In genomic region chr6:52036077-52036476, GRCm38 (mm10) we compare ENCODE assay signal across 10 mouse cellular contexts. TPM values are rescaled to one million over a fixed set of nuclear protein-coding genes. Genes with fewer than 3 reads are reported as not detected.
DNase-seq lines count a peak whose midpoint lies in the region; ATAC-seq and TF ChIP-seq lines count a peak whose summit lies in the region.
"Had no signal": no experiment of that assay in that cellular context is flagged by ENCODE, and none has a peak within 500 bp of the region (broad histone marks: within the 10 kb centered on the region; RNA-seq: fewer than 3 reads in every experiment).

No protein-coding gene starts in this region.

- H3K36me3 ChIP-seq in liver, adult 2 months (ENCODE audit: control insufficient read depth, insufficient read depth, low read length) = no peaks in the 10 kb centered on the region
- no peaks in the 10 kb centered on the region for H3K36me3 ChIP-seq in liver, embryonic 12.5 days
- no peaks in the 10 kb centered on the region for H3K36me3 ChIP-seq in stomach, postnatal 0 days (ENCODE audit: control insufficient read depth, insufficient read depth, low read length)

- H3K4me3 ChIP-seq in liver, adult 2 months (ENCODE audit: insufficient read depth, low read depth, low read length) = no peak overlapping the region
- no peak overlapping the region for H3K4me3 ChIP-seq in liver, embryonic 12.5 days
- no peak overlapping the region for H3K4me3 ChIP-seq in stomach, postnatal 0 days (ENCODE audit: low read depth, low read length)

- TF ChIP-seq POLR2A in liver, adult 2 months (IDR thresholded peaks at IDR 0.05; ENCODE audit: extremely low read depth, insufficient read depth, low read length) = no peak

- H3K79me2 ChIP-seq in liver, adult 2 months (ENCODE audit: control insufficient read depth, insufficient read depth, low read length) = no peaks in the 10 kb centered on the region

- ATAC-seq in liver, embryonic 12.5 days = no peak
- ATAC-seq in stomach, postnatal 0 days (ENCODE audit: low FRiP score, low TSS enrichment) = no peak

- H3K27ac ChIP-seq in liver, adult 2 months (replicated peaks; ENCODE audit: insufficient read depth, low read depth, low read length) = no peak overlapping the region
- H3K27ac ChIP-seq in liver, embryonic 12.5 days = no peak overlapping the region
- H3K27ac ChIP-seq in stomach, postnatal 0 days (replicated peaks) = no peak overlapping the region

- peak; percentile 56 for TF ChIP-seq CTCF in liver, adult 2 months (IDR thresholded peaks at IDR 0.05; ENCODE audit: low read depth, low read length)
- TF ChIP-seq CTCF in stomach, postnatal 0 days (IDR thresholded peaks at IDR 0.05; ENCODE audit: low read depth) = peak; percentile 51

- no peaks in the 10 kb centered on the region for H3K27me3 ChIP-seq in liver, adult 2 months (ENCODE audit: control insufficient read depth, insufficient read depth, low read length)
- H3K27me3 ChIP-seq in liver, embryonic 12.5 days (replicated peaks) = no peaks in the 10 kb centered on the region
- no peaks in the 10 kb centered on the region for H3K27me3 ChIP-seq in stomach, postnatal 0 days (ENCODE audit: control insufficient read depth, insufficient read depth, low read length)

- peak; percentile 32 for DNase-seq in adrenal gland, postnatal 14 days
- DNase-seq in adrenal gland, postnatal 10 days = no peak
- DNase-seq in liver, adult 2 months (ENCODE audit: extremely low read depth, low read depth, low spot score) = no peak
- peak; percentile 72 for DNase-seq in WW6 (ENCODE audit: low read depth, low spot score)
- DNase-seq in stomach, postnatal 0 days (ENCODE audit: low spot score) = no peak
- DNase-seq in frontal cortex, postnatal 14 days (ENCODE audit: low spot score in 2 of 2) = no peak
- DNase-seq in Muller cell, postnatal 12 days (ENCODE audit: inconsistent ontology term) = no peak
- DNase-seq: layer of hippocampus, adult 9-11 months; right cerebral cortex, postnatal 25 days had no signal

- 0 out of 2 replicates have a peak, but pooled peaks cover 5% of the 10 kb centered on the region for H3K9me3 ChIP-seq in liver, embryonic 12.5 days (replicated peaks)
- H3K9me3 ChIP-seq in stomach, postnatal 0 days (ENCODE audit: control insufficient read depth, low read length) = no peaks in the 10 kb centered on the region

- H3K4me2 ChIP-seq in liver, embryonic 12.5 days = no peak overlapping the region
- no peak overlapping the region for H3K4me2 ChIP-seq in stomach, postnatal 0 days (replicated peaks; ENCODE audit: low read depth)

- no peaks in the 10 kb centered on the region; the same call in 1 of the 2 replicates for H3K4me1 ChIP-seq in liver, adult 2 months (ENCODE audit: control insufficient read depth, insufficient read depth, low read length)
- no peaks in the 10 kb centered on the region for H3K4me1 ChIP-seq in liver, embryonic 12.5 days
- no peaks in the 10 kb centered on the region for H3K4me1 ChIP-seq in stomach, postnatal 0 days (replicated peaks; ENCODE audit: control insufficient read depth, insufficient read depth)

- no peak for TF ChIP-seq EP300 in stomach, postnatal 0 days (optimal IDR thresholded peaks at IDR 0.05)

- H3K9ac ChIP-seq in liver, adult 2 months (ENCODE audit: low read depth, low read length) = no peak overlapping the region
- no peak overlapping the region for H3K9ac ChIP-seq in liver, embryonic 12.5 days
- H3K9ac ChIP-seq in stomach, postnatal 0 days (ENCODE audit: low read length) = no peak overlapping the region

- WGBS in liver, adult 2 months = 91% methylated on average over 4 of the region's 4 CpGs
- WGBS in liver, embryonic 12.5 days (ENCODE audit: insufficient replicate concordance) = 71% methylated on average over 4 of the region's 4 CpGs
- 86% methylated on average over 4 of the region's 4 CpGs for WGBS in stomach, postnatal 0 days

RNA-seq across cellular contexts. Expression of gene Skap2, which starts 23.7 kb away (rescaled TPM):
- total RNA-seq in adrenal gland, postnatal 14 days (2021) = 41.1 and 46.0 TPM in 2 replicates
- 10 to 100 TPM; 40.5 to 46.5 TPM for total RNA-seq in adrenal gland, postnatal 10 days (2021)
- total RNA-seq in liver, adult 2 months (2014; rRNA removed) = 12.8 and 15.6 TPM in 2 replicates
- 3.9 and 4.0 TPM in 2 replicates for polyA plus RNA-seq in liver, adult 2 months (2012; rRNA removed)
- 22.2 and 22.6 TPM in 2 replicates for polyA plus RNA-seq in liver, embryonic 12.5 days (2016; fragmentation: Nextera tagmentation; extraction: Ambion mirVana)
- 26.8 and 27.3 TPM in 2 replicates for polyA plus RNA-seq in stomach, postnatal 0 days (2015; fragmentation: Nextera tagmentation; extraction: Ambion mirVana)

Comparison
In these comparisons a context has a peak if more than half of its experiments do, and no peak if none do; other contexts are left out.
1. DNase-seq: peak in adrenal gland, postnatal 14 days (single experiment) and WW6 (single experiment); none in adrenal gland, postnatal 10 days (single experiment), liver, adult 2 months (single experiment), stomach, postnatal 0 days (single experiment), frontal cortex, postnatal 14 days (0 of 2) and Muller cell, postnatal 12 days (single experiment).